Mouse (Mus musculus): ENCODE measurements around the gene Nup62.

Nup62 gene

DNA sequence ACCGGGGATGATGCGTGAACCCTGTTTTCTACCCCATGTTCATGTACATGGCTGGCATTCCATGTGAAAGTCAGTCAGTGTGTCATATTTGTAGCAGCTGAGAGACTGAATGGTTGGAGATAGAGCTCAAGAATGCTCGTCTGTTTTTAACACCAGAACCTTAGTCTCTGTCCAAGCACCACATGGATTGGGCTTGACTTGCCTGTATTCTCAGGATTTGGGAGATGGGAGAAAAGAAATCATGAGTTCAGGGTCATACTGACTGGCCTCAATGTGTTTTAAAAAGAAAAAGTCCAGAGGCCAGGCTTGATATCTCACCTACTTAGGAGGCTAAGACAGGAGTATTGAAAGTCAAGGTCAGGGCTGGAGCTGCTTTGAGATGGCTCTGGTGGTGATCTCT, 1.6 kb downstream of the Nup62 start:
- in situ Hi-C loops (cut with MboI; ENCODE audit: low pct_unique_long_range_greater_than_20kb in 1 of 2, low sequenced_read_pairs in 2 of 2, unreplicated experiment in 1 of 2): no loop called here

DNA sequence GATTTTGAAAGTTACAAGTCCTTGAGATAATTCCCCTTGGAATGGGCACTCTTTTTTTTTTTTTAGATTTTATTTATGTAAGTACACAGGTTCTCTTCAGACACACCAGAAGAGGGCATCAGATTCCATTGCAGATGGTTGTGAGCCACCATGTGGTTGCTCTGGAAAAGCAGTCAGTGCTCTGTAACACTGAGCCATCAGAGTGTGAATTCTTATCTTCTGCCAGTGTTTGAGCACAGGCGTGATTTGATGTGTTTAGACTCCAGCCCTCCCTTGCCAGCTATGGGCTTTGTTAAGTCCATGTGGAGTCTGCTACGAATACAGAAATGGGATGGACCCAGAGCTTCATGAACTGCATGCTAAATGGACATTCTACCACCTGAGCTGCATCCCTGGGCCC, 2.3 kb downstream of the Nup62 start:
- in situ Hi-C loops (cut with MboI; ENCODE audit: low pct_unique_long_range_greater_than_20kb in 1 of 2, low sequenced_read_pairs in 2 of 2, unreplicated experiment in 1 of 2): no loop called here

DNA sequence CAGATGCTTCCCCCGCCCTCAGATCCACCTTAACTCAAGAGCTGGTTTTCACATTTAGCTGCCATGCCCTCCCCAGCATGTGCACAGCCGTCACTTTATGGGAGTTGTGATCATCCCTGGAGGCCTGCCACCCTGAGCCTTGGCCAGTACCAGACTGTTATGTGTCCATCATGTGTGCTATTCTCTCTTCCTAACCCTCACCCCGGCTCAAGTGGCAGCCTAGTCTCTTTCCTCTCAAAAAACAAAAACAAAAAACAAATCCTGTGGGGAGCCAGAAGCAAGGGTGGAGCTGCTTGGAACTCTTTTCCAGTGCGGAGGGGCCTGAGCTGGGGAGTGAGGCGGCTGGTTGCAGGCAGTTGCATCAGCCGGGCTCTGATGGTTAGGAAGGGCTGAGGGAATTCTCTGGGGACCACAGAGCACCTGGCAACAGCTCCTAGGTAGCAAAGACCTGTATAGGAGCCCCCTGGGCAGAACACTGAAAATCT, 2.9 kb downstream of the Nup62 start:
- in situ Hi-C loops (cut with MboI; ENCODE audit: low pct_unique_long_range_greater_than_20kb in 1 of 2, low sequenced_read_pairs in 2 of 2, unreplicated experiment in 1 of 2): no loop called here

DNA sequence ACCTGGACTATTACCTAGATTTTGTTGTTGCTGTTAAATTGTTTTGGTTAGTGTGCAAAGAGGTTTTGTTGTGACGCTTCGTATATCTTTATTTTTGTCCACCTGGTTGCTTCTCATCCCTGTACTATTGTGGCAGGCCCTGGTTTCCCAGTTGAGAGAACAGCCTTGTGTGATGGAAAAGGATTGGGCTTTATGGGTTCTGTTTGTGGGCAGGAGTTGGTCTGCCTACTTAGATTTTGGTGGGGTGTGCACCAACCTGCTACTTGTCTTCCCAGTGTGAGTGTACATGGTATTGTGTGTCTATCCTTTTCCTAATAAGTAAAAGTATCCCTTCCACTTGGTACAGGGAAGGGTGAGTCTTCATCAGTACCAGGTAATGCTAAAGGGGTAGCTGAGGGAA, 3.5 kb downstream of the Nup62 start:
- in situ Hi-C loops (cut with MboI; ENCODE audit: low pct_unique_long_range_greater_than_20kb in 1 of 2, low sequenced_read_pairs in 2 of 2, unreplicated experiment in 1 of 2): no loop called here

DNA sequence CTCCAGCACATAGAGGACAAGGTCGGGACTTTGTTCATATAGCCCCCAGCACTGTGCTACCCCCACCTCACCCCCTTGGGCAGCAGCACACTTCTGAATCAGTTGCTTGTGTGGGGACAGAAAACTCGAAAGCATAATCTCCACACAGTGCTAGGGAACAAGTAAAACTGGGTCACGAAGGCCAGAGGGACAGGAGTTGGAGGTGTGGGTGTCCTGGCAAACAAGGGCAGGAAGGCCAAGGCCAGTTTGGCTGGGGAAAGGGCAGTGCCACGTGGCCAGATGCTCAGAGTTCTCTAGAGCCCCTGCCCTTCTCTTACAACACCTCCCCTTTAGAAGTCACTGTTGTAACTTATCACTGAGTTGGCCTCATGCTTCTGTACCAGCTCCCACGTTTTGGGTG, 4.0 kb downstream of the Nup62 start:
- in situ Hi-C loops (cut with MboI; ENCODE audit: low pct_unique_long_range_greater_than_20kb in 1 of 2, low sequenced_read_pairs in 2 of 2, unreplicated experiment in 1 of 2): no loop called here

DNA sequence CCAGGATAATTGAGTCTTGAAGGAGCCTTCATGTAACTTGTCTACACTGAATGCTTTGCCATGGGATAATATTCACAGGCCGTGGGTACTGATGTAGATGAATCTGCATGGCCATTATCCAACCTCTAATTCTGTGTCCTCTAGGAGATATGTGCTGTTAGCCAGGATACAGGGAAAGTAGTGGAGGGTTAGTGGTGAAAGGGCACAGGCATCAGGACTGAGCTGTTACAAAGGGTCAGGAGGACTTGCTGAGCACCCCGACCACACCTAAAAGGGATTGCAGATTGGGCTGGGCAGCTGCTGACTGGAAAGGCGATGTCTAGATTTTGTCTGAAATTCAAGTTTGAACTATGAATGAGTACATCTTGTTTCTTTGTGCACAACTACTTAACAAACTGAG, 4.6 kb downstream of the Nup62 start:
- in situ Hi-C loops (cut with MboI; ENCODE audit: low pct_unique_long_range_greater_than_20kb in 1 of 2, low sequenced_read_pairs in 2 of 2, unreplicated experiment in 1 of 2): no loop called here

DNA sequence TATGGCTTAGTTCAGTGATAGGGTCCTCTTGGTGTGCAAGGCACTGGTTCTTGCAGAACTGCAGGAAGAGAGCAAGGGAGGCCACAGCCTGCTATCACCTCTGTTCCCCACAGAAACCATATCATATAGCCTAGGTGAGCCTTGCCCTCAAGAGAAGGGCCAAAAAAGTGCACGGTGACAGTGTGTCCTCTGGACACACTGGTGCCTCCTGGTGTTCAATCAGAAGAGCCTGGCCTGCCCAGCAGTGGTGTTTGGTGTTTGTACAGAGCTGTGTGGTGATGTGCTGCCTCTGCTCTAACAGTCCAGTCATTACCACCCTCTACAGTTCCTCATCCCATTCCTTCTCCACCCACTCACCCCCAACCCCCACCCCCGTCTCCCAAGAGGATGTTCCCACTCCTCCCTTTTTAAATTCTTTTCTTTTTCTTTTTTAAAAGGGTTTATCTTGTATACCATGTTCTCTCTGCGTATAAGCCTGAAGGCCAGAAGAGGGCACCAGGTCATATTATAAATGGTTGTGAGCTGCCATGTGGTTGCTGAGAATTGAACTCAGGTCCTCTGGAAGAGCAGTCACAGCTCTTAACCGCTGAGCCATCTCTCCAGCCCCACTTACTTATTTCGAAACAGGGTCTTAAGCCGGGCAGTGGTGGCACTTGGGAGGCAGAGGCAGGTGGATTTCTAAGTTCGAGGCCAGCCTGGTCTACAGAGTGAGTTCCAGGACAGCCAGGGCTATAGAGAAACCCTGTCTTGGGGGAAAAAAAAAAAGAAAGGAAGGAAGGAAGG, 6.0 kb downstream of the Nup62 start:
- in situ Hi-C loops (cut with MboI; ENCODE audit: low pct_unique_long_range_greater_than_20kb in 1 of 2, low sequenced_read_pairs in 2 of 2, unreplicated experiment in 1 of 2): no loop called here

DNA sequence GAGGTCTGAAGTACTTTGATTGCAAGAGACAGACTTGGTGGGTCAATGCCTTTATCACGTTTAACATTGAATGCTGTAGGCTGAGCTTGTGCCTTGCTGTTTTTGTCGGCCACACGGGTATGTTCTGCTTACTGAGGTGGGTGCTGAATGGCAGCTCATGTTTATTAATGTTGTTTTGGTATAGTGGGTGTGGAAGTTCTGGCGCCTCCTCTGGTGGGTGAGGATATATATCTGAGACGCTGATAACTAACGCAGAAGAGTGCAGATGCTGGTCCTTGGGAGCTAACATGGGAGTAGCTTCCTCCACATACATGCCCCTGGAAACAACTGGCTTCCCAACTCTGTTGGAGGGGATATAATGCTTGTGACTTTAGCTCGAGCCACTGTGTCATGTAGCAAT, 7.5 kb downstream of the Nup62 start:
- in situ Hi-C loops (cut with MboI; ENCODE audit: low pct_unique_long_range_greater_than_20kb in 1 of 2, low sequenced_read_pairs in 2 of 2, unreplicated experiment in 1 of 2): no loop called here

DNA sequence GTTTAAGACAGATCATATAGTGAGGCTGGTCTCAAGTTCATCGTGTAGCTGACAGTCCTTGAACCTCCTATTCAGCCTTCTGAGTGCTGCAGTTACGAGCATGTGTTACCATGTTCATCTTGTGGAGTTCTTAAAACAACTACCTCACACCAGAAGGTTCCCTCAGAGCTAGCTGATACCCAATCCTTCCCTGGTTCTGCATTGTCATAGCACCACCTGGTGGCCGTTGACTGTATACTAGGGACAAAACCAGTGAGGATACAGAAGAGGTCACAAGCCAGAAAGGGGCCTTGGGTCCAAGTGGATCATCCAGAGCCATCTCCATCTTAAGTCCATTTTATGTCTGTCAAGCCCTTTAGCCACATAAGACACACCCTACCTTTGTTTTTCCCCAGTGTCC, 9.0 kb downstream of the Nup62 start:
- in situ Hi-C loops (cut with MboI; ENCODE audit: low pct_unique_long_range_greater_than_20kb in 1 of 2, low sequenced_read_pairs in 2 of 2, unreplicated experiment in 1 of 2): no loop called here

DNA sequence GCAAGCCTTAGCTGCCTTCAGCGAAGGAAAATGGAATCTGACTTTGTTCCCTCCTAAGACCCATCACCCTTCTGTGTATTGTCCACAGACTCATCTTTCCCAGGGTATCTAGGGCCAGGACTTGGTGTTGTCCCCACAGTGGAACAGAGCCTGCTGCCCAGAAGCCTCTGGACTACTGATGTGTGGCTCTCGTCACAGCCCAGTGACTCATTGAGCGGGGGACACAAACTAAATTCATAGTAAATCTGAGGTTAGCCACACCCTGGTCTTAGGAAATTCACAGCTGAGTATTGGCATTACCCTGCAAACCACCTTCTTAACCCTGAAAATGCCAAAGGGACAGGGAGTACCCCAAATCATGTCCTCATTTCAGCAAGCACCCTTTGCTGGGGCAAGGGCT, 10.9 kb downstream of the Nup62 start:
- in situ Hi-C loops (cut with MboI; ENCODE audit: low pct_unique_long_range_greater_than_20kb in 1 of 2, low sequenced_read_pairs in 2 of 2, unreplicated experiment in 1 of 2): no loop called here

DNA sequence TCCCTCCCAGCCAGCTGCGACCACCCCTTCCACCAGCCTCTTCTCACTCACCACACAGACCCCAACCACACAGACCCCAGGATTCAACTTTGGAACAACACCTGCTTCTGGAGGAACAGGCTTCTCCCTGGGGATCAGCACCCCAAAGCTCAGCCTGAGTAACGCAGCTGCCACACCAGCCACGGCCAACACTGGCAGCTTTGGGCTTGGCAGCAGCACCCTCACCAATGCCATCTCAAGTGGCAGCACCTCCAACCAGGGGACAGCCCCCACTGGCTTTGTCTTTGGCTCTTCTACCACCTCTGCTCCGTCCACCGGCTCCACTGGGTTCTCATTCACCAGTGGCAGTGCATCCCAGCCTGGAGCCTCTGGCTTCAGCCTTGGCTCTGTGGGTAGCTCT, 12.8 kb downstream of the Nup62 start:
- in situ Hi-C loops (cut with MboI; ENCODE audit: low pct_unique_long_range_greater_than_20kb in 1 of 2, low sequenced_read_pairs in 2 of 2, unreplicated experiment in 1 of 2): no loop called here

DNA sequence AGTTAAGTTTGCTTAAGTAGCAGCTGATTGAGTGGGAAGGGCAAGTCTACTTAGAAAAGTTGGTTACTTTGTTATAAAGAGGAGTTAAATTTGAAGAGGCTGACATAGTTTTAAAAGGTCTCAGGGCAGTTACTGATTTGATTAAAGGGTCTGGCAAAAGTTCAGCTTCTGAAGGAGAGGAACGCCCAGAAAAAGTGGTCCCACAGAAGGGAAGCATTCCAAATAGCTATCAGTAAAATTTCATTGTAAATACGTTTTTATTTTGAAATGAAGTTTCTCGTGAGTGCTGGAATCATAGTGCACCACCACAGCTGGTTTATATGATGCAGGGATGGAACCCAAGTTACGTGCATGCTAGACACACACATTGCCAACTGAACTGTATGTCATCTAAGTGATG, 16.9 kb downstream of the Nup62 start:
- in situ Hi-C loops (cut with MboI; ENCODE audit: low pct_unique_long_range_greater_than_20kb in 1 of 2, low sequenced_read_pairs in 2 of 2, unreplicated experiment in 1 of 2): no loop called here

DNA sequence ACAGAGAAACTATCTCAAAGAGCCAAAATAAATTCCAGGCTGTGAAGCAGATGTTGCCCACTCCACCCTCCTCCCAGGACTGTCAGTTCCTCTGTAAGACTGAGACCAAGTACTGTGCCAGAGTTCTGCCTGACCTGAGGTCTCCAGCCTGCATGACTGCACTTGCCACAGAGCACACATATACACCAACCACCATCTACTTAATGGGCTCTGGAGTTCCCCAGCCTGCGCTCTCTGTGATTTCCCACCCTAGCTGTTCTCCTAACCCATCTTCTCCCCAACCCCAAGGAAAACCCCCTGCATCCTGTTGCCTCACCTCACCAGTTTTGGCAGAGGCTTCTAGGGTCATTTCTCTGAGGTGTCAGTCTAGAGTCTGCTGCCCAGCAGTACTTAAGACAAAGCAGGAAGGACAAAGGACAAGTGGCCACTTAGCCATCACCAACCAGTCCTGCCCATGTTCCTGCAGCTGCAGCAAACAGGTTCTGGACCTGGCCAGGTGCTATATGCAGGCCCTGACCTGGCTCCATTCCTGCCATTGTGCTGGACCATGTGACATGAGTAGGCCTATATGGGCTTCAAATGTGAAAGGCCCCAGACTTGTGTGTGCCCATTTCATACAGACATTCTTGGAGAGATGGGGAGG, 19.6 kb downstream of the Nup62 start:
- in situ Hi-C loops (cut with MboI; ENCODE audit: low pct_unique_long_range_greater_than_20kb in 1 of 2, low sequenced_read_pairs in 2 of 2, unreplicated experiment in 1 of 2): no loop called here

DNA sequence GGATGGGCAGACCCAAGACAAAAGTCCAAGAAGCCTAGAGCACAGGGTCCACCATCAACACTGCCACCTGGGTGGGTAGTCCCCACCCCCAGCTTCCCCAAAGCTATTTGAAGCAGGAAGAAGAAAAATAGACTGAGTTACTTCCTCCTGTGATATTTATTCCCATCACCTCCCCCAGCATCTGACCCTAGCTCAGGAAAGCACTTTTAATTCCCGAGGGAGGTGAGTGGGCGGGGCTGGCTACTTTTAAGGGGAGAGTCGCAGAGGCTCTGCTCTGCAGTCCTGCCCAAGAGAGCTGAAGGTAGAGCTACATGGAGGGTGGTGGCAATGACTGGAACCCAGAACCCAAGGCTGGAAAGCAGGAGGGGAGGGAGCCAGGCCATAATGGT, 20.1 kb downstream of the Nup62 start:
- in situ Hi-C loops (cut with MboI; ENCODE audit: low pct_unique_long_range_greater_than_20kb in 1 of 2, low sequenced_read_pairs in 2 of 2, unreplicated experiment in 1 of 2): no loop called here

DNA sequence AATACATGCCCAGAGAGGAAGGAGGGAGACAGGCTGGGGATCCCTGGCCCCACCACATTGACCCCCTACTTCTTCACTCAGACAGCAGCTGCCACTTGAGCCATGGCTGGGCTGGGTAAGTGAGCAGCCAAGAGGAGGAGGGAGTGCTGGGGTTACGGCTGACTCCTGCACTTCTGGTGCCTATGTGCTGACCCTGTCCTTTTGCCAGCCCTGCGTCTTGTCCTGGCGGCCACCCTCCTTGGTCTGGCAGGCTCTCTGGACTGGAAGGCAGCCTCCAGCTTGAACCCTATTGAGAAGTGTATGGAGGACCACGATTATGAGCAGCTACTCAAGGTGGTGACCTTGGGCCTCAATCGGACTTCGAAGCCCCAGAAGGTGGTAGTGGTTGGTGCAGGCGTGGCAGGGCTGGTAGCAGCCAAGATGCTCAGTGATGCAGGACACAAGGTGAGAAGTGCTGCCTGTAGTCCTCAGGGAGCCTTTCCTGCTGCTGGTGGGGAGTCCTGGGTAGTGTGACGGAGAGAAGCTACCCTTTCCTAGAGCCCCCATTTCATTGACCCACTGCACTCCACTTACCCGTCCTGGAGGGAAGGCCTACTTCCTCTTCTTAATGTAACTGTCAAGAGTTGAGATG, 20.6 kb downstream of the Nup62 start:
- in situ Hi-C loops (cut with MboI; ENCODE audit: low pct_unique_long_range_greater_than_20kb in 1 of 2, low sequenced_read_pairs in 2 of 2, unreplicated experiment in 1 of 2): no loop called here

DNA sequence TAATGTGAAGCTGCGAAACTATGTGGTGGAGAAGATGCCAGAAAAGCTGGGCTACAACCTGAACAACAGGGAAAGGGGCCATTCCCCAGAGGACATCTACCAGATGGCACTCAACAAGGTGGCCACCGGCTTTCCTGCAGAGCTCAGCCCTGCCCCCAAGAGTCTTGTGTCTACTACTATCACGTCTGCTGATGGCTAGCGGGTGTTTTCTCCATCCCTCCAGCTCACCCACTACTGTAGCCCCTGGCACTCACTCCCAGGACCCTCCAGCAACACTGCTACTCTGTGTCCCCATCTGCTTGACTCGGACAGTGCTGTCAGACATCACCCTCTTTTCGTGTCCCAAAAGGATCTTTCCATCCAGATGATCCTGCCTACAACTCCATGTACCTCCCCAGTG, 22.2 kb downstream of the Nup62 start:
- in situ Hi-C loops (cut with MboI; ENCODE audit: low pct_unique_long_range_greater_than_20kb in 1 of 2, low sequenced_read_pairs in 2 of 2, unreplicated experiment in 1 of 2): no loop called here

DNA sequence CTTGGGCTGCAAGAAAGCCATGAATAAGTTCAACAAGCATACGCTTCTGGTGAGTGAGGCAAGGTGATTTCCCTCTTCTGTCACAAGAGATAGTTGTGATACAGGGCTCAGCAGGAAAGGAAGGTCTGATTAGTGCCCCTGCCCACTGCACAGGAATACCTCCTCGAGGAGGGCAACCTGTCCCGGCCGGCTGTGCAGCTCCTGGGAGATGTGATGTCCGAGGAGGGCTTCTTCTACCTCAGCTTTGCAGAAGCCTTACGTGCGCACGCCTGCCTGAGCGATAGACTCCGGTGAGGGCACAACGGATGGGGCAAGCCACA, 23.2 kb downstream of the Nup62 start:
- in situ Hi-C loops (cut with MboI; ENCODE audit: low pct_unique_long_range_greater_than_20kb in 1 of 2, low sequenced_read_pairs in 2 of 2, unreplicated experiment in 1 of 2): no loop called here

DNA sequence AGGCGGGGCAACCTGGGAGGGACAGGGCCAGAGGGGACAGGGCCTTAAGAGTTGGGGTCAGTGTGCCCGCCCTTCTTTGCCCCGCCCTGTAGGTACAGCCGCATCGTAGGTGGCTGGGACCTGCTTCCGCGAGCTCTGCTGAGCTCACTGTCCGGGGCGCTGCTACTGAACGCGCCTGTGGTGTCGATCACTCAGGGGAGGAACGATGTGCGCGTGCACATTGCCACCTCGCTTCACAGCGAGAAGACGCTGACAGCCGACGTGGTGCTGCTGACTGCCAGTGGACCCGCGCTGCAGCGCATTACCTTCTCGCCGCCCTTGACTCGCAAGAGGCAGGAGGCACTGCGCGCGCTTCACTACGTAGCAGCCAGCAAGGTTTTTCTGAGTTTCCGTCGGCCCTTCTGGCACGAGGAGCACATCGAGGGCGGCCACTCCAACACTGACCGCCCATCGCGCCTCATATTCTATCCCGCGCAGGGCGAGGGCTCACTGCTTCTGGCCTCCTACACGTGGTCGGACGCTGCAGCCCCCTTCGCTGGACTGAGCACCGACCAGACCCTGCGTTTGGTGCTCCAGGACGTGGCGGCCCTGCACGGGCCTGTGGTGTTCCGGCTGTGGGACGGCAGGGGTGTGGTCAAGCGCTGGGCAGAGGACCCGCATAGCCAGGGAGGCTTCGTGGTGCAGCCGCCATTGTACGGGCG, 23.8 kb downstream of the Nup62 start:
- in situ Hi-C loops (cut with MboI; ENCODE audit: low pct_unique_long_range_greater_than_20kb in 1 of 2, low sequenced_read_pairs in 2 of 2, unreplicated experiment in 1 of 2): no loop called here

DNA sequence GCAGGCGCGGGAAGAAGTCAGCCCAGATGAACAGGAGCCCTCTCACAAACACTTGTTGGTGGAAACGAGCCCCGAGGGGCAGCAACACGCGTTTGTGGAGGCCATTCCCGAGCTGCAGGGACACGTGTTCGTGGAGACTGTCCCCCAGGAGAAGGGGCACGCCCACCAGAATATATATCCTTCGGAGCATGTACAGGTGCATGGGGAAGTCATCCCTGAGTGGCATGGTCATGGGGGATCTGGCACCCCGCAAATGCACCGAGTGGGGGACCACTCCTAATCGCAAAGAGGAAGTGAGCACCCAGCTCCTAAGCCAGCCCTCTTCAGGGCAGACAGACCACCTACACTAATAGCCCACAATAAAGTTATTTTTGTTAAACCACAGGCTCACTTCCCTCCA, 24.5 kb downstream of the Nup62 start:
- in situ Hi-C loops (cut with MboI; ENCODE audit: low pct_unique_long_range_greater_than_20kb in 1 of 2, low sequenced_read_pairs in 2 of 2, unreplicated experiment in 1 of 2): no loop called here
